Mouse (Mus musculus) cerebellum, postnatal 25 days (tissue): ENCODE results near the gene Abcg5.

ENCODE experiments used
- DNase-seq, 2 experiments: peaks; one replicate each; pipeline ENCODE4 v3.0.0; 2021; ENCODE audit warnings: mixed read lengths in 2 of 2

Gene Abcg5

DNA sequence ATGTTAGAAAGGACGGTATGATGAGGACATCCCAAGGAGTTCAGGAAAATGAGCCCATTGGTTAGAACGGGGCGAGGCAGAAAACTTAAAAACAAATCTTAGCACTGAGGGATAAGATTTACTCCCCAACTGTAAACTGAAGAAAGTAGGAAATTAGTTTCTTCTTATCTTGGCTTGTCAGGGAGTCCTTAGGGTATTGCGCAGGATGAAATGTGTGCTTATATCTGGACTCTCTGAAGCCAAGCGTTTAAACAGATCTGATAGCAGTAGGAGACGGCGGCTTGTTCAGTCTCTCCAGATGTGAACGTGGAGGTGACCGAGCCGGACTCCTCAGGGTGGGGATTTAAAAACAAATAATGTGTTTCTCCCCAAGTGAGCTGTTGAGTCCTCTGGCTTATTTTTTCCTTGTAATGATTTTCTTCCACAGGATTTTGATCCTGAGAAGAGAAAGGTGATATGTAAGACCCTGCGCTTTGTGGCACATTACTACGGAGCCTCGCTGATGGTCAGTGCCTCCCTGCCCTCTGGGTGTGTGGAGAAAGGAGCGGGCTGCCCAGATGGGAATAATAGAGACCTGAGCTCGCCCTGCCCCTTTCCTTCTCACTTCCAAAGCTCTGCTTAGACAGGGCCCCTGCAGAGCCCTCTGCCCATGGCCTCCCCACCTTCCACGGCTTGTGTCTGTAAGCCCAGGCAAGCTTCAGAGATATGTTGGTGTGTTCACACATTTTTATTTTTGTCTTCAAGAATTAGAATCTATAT lies 38.3 kb downstream of the Abcg5 start:
- no peak for DNase-seq

DNA sequence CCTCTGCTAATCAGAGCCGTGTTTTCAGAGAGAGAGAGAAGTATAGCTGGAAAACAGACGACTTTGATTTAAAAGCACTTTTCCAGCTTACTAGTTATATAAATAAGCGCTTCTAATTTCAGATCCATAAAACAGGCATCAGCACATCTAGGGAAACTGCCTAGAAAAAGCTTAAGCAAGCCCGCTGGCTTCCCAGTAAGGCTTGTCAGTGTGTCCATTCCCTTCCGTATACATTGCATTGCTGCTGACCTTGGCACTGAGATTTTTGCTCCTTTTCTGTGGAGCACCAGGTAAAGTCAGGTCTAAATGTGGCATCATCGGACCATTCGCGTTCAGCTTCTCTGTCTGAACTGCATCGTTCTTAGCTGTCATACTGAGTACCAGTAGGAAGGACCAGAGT lies 40.5 kb downstream of the Abcg5 start:
- DNase-seq: no peak

DNA sequence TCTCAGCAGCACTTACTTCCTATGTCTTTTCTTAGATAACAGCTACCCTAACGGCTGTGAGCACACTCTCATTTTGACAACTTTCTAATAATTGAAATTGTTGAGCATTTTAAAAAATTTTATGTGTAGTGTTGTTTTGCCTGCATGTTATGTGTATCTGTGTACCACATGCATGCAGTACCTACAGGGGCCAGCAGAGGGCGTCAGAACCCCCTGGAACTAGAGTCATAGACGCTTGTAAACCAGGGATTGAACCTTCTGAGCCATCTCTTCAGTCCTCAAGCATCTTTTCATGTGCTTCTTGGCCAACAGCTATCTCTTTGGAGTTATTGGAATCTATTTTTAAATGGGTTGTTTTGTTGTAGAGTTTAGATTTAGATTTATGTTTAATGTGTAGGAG lies 40.9 kb downstream of the Abcg5 start:
- DNase-seq: peak in 1 of 2 experiments; percentile 27

DNA sequence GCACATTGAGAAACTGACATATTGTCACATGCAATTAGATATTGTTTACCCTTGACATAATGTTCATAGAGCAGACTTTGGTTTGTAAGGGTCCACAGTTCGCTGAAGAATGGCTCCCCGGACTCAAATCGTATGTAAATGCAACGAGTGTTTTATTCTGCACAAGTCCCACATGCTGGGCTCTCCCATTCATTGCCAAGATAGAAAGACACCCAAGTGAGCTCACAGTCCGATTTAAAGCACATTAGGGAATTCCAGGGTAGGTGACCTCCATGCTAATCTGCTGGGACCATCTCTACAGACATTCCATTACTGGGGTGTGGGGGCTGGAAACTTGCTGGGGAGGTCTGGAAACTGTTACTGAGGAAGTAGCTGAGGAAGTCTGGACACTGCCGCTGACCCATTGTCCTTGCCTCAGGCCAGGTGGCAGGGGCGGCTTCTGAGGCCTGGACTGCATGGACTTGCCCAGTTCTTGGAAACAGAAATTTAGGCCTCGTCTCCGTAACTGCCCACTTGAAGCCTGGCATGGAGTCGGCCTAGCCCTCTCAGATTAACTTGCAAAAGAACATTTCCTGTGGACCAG lies 42.9 kb downstream of the Abcg5 start:
- no peak for DNase-seq

DNA sequence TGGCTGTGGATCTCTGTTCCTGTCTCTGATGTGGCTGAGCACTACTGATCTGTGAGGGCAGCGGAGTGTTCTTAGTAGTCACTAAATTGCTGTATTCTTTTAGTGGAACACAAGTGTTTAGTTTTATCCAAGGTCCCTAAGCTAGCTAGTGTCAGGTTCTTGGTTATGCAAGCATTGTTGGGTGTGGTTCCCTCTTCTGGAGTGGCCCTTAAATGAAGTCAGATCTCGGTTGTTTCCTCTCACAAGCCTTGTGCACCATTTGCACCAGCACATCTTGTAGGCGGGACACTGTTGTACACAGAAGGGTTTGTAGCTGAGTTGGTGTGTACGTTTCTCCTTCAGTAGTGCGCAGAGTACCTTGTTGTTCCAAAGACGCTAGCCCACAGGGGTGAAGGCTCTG lies 44.8 kb downstream of the Abcg5 start:
- no peak for DNase-seq

DNA sequence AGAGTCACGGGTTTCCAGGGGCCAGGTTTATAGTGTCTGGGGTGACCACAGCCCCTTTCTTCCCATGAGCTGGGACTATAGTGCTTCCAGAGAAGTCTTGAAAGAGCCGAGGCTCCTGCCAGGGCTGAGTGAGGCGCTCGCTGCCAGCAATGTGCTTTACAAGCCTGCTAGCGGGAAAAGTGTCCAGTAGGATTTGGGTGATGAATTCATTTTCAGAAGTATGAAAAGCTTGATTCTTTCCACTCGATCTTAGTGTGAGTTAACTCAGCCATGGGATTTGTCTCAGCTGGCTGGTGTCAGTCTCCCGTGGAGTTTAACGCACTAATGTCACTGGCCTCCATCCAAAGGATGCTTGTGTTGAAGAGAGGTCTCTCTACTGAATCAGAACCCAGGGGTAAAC lies 46.5 kb downstream of the Abcg5 start:
- no peak for DNase-seq

DNA sequence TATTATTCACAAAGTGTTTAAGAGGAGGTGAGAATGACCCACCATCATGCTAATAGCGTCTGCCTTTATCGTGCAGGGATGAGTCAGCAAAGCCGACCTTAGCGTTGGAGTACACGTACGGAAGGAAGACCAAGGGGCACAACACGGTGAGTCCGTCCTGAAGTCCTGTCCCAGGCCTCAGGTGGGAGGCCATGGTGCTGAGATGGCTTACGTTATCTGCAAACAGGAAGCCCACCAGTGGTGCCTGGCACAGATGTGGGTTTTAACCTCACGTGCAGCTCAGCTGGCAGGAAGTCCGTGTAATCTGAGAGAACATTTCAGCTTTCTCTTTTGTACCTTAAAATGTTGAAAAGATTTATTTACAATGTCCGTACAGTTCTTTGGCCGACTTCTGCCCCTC lies 49.4 kb downstream of the Abcg5 start:
- no peak for DNase-seq

DNA sequence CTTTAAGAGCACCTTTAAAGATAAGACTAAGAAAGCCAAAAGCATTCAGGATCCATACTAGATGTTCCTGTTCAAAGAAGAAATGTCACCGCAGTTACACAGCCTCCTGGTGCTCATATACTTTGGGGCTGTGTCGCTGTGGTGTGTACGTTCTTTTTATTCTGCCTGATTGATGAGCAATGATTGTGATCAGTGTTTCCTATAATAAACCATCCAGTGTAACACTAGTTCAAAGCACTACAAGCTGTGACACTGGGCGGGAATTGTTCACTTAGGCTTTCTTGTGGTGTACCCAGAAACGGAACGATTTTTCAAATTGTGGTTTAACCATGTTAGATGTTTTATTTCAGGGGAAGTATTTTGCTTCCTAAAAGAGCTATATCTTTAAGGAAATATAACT lies 51.0 kb downstream of the Abcg5 start:
- DNase-seq: no peak

DNA sequence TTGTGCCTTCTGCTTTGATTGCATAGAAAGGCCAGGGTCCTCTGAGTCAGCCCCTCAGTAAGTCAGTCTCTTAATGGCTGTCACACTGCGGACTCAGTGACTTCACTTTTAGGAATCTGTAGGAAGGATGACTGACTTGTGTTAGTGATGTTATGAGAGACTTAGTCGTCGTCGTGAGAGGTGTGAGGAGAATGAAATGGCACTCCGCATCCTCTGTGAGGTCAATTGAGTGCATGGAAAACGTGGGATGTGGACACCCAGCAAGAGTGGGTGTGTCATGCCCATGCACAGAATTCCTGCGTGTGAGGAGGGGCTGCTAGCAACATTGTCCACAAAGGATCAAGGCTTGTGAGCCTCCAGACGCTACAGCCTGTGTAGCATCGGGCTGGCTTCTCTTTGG lies 54.2 kb downstream of the Abcg5 start:
- DNase-seq: no peak

DNA sequence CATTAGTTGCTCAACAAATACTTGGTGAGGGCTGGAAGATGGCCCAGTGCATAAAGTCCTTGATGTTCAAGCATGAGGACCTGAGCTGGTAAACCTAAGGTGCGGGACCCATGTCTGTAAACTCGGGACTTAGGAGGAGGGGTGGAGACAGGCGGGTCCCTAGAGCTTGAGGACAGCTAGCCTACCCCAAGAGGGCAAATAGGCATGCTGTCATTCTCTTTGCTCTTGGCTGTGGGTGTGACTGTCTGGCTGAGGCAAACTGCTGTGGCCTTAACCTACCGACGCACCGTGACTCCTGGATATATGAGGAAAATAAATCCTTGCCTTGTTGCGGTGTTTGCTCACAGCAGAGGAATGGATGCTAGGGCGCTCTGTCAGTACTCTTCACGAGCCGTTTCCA lies 55.1 kb downstream of the Abcg5 start:
- DNase-seq: no peak

DNA sequence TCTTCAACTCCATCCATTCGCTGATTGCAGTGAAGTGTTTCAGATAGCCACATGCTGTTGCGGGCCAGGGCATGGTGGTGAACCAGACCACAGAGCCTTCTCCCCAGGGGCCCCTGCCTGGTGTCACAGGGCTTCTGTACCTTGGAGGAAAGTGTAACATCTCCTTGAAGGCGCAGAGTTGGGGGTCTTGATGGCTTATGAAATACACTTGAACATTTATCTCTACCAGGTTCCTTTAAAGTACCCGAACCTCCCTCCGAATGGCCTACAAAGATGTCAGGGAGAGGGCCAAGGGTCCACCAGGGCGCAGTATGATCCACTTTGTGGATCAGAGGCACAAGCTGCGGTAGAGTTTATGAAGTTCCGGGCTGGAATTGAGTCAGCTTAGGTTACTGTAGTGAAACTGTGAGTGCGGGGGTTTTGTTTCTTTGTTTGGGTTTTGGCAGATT lies 55.9 kb downstream of the Abcg5 start:
- DNase-seq: peak; percentile 28 to 48

DNA sequence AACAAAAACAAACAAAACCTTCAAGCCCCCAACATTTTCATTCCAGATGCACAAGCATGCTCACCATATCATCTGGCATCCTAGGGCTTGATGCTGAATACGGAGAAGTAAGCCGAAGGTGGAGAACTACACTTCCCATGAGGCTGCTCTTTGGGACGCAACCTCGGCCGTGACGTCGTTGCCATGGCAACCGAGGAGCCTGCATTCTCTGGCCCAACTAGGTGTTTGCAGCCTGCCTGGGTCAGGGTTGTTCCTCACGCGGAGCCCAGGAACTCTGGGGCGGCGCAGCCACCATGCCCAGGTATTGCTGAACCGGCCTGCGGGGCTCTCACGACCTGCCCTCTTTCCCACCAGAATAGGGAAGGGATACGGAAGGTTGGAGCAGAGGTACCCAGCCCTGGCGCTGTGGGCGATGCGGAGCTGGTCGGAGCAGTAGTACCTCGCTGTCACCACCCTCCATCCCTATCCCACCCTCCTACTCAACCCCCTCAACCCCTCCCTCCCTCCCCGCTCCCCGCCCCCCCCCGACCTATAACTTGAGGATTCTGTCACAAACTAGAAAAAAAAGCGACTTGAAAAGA lies 56.4 kb downstream of the Abcg5 start, which contains the start of gene Dync2li1:
Dync2li1 (plus strand) TSS at position 221 of the 581 bp plus-strand sequence.
- peak; percentile 88 to 95 for DNase-seq

DNA sequence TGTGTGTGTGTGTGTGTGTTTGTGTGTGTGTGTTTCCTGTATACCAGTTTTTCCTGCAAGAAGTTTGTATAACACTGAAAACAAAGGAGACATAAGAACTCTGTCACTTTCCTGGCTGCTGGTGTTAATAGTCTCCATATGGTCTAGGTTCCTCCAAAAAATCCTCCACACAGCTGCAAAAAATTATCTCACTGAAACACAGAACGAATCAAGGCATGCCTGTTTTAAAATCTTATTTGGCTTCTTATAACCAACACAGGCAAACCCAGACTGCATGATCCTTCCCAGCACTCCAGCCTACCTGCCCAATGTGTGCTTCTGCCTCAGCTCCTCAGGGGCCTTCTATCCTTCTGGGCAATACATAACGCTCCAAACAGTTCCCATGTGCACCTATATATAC lies 59.9 kb downstream of the Abcg5 start:
- no peak for DNase-seq

DNA sequence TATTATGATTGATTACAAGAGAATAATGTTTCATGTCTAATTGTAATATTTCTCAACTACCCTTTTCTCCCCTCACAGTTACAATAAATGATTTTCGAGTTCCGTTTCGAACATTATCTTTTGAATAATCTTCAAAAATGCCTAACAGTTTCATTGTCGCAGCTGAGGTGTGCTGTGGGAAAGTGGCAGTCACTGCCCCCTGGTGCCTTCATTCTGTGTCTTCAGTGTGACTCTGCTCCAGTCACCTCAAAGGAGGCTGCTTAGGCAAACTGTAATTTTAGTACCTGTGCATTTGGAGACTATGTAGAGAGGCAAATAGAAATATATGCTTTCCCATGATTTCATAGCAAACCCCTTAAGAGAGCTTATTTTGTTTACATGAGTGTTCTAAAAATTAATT lies 60.8 kb downstream of the Abcg5 start:
- no peak for DNase-seq

DNA sequence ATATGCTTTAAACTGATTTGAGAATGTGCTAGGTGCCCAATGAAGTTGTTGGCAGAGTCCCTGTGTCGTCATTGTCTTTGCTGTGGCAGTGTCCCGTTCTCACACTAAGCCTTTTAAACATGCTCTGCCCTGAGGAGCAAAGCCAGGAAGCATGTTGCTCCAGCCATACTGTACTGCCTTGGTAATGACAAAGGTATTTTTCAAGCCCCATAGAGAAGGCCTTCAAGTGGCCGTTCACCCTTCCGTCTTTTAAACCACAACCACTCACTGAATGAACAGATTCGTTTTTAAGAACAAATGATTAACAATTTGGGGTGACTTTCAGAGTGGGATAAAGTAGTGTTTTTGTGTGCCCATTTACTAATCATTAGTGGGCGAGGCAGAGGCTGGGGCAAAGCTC lies 61.6 kb downstream of the Abcg5 start:
- no peak for DNase-seq

DNA sequence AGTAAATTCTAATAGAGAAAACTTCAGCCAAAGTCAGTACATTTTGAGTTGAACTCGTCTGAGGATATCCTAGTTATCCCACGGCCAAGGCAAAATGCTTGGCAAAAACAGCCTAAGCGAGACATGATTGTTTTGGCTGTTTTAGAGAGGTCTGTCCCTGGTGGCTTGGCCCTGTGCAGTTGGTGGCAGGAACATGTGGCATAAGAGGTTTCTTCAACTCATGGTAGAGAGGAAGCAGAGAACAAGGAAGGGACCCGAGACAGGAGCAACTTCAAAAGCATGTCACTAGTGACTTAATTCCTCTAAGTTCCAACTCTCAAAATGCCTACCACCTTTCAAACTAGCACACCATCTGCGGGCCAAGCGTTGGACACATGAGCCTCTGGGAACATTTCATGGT lies 62.2 kb downstream of the Abcg5 start:
- no peak for DNase-seq

DNA sequence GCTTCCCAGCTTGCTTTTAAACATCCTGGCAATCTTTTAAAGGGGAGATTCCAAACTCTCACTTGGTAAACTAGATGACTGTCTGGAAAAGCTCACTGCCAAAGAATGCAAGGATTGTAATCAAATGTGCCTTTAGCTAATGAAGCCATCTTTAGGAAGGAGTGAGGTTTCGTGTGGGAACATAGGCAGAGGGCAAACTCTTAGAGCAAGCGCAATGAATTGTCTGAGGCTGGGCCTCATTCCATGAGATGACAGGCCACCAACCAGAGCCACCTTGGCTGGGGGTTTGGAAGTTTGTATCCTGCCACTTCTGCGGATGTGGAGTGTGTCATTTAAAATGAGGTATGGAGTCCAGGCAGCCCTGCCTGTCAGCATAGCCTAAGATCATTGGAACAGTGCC lies 62.7 kb downstream of the Abcg5 start:
- DNase-seq: no peak

DNA sequence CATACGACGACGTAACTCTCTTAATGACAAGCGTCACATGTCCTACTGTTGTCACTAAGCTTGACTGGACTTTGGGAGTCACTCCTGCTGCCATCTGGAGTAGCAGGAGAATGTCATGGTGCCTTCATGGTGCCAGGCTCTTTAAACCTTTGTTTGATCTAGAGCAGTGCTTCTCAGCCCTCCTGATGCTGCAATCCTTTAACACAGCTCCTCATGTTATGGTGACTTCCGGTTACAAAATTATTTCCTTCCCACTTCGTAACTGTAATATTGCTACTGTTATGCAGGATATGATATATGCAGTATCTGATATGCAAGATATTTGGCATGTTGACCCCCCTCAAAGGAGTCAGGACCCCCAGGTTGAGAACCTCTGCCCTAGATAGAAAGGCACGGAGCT lies 63.7 kb downstream of the Abcg5 start:
- DNase-seq: no peak

DNA sequence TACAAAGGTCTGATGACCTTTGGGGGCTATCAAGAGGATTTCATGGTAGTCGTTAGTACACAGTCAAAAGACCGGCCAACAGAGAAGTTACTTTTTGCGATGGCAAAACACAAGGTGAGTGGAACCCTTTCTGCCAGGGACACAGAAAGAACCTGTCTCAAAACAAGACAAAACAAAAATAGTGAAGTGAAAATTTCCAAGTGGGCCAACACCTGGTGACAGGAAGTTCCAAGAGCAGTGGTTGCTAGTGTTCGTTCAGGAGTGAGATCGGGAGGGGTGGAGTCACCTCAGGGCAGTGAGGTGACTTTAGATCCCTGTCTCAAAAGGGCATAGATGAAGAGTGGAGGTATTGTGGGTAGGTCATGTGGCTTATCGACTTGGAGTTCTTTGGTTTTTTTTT lies 64.9 kb downstream of the Abcg5 start:
- no peak for DNase-seq

DNA sequence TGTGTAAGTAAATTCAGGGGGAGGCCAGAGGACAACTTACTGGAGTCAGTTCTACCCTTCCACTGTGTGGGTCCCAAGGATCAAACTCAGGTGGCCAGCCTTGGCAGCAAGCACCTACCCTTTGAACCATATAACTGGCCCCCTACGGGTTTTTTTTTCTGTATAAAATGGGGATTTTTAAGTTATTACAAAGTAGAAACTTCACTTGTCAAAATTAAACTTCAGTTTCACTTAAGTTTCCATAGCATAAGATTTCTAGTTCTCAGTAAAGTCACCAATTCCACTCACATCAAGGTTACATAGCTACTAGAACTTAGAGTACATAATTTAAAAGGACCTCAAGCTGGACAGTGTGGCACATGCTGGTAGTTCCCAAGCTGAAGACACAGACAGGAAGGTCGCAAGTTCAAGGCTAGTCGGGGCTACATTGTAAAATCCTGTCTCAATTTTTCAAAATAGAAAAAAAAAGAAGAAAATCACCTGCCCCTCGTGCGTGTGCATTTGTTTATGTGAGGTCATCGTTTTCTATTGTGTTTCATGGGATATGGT lies 66.2 kb downstream of the Abcg5 start:
- no peak for DNase-seq

DNA sequence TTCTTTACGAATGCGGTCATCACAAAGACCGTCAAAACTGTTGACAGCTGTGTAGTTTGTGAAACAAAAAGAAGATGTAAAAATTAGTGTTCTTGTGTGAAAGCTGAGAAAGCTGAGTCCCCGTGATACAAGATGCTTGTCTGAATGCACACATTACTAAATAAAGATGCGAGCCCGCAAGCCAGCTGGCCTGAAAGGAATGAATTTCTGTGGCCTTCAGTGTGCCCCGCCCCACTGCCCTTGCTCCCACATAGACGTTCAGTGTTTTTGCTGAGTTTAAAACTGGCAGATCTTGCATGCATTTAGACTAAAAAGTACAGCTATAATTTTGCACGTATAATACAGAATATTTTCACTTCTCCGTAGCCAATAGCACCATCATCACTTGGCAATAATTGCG lies 67.0 kb downstream of the Abcg5 start:
- no peak for DNase-seq

DNA sequence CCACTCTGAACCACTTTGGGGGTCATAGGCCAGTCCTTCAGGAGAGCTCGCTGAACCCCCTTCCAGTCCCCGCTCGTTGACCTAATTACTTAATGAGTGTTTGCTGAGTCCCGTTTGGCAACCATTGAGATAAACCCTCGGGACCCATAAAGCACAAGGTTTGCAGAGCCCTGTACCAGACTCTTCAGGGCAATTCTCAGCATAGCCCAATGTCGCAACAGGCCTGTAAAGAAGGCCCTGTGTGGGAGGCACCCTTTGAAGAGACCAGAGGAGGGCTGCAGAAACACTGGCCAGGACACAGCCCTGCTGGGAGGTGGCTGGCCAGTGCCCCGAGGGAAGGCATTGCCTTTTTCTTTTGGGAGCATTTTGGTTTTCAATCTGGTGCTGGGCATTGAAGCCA lies 70.8 kb downstream of the Abcg5 start:
- no peak for DNase-seq

DNA sequence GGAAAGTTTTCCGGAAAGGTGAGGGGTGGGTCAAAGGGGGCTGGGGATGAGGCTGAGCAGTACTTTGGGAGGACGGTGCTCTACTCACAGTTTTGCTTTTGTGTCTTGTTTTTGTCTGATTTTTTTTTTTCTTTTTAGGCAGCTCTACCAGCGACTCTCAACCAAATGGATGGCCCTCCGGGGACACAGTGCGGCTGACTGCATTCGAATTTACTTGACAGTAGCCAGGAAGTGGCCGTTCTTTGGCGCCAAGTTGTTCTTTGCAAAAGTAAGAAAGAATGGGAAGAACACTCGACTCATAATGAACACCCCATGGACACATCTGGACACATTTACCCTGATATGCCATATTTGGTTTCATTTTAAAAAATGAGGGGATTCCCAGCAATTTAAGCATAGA lies 71.3 kb downstream of the Abcg5 start:
- no peak for DNase-seq

DNA sequence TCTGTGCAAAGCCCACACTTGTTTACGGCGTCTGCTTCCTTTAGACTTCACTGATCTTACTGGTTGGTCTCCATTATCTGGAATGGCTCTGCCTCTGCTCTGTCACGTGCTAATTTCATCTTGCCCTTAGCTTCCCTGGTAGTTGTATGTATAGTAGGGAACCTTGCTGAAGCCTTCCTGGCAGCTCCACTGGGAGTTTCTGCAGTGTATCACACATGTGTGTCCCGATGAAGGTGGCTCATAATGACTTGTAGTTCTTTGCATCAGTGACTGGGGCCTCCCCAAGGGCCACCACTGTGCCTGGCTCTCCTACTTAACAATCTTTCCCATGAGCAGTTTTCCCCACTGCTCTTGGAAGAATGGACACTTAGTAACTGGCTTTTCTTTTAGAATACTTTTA lies 74.2 kb downstream of the Abcg5 start:
- DNase-seq: no peak
